Mouse (Mus musculus) midbrain, embryonic 16.5 days (tissue): Measurements from ENCODE around the gene Crnkl1. TPM values are rescaled to one million over a fixed set of nuclear protein-coding genes. Genes with fewer than 3 reads are reported as not detected.
A peak's percentile ranks its signal among the peaks of the same experiment; 100 is the strongest.

Source experiments
- ATAC-seq: fragments of 200-750 bp; cut with Nextera tagmentation; 2 replicates; pipeline ENCODE4 v1.8.0; 2017; ENCODE audit warnings: moderate TSS enrichment
- H3K27ac ChIP-seq: fragments of 300-500 bp; sonication (generic); 2 replicates; pipeline ENCODE4 v1.5.1; 2014; ENCODE audit warnings: mild to moderate bottlenecking, low read length, mixed read lengths
- H3K27me3 ChIP-seq: fragments of 300-500 bp; sonication (generic); 2 replicates; pipeline ENCODE4 v1.6.1; 2014; ENCODE audit warnings: low read depth, low read length, mixed read lengths; ENCODE audit not compliant: control insufficient read depth, insufficient read depth
- H3K36me3 ChIP-seq: fragments of 300-500 bp; sonication (generic); 2 replicates; pipeline ENCODE4 v1.6.1; 2014; ENCODE audit warnings: mild to moderate bottlenecking, low read length, moderate library complexity, mixed read lengths; ENCODE audit not compliant: control insufficient read depth, insufficient read depth
- H3K4me1 ChIP-seq: fragments of 300-500 bp; sonication (generic); 2 replicates; pipeline ENCODE4 v1.6.1; 2014; ENCODE audit warnings: mild to moderate bottlenecking, low read length, mixed read lengths; ENCODE audit not compliant: control insufficient read depth, insufficient read depth
- H3K4me2 ChIP-seq: fragments of 300-500 bp; sonication (generic); 2 replicates; pipeline ENCODE4 v1.6.1; 2014; ENCODE audit warnings: mild to moderate bottlenecking, low read length, mixed read lengths
- H3K4me3 ChIP-seq: fragments of 300-500 bp; sonication (generic); 2 replicates; pipeline ENCODE4 v1.5.1; 2014; ENCODE audit warnings: low read depth, mild to moderate bottlenecking, low read length, moderate library complexity, mixed read lengths
- H3K9ac ChIP-seq: fragments of 300-500 bp; sonication (generic); 2 replicates; pipeline ENCODE4 v1.6.1; 2014; ENCODE audit warnings: low read depth, low read length, mixed read lengths
- H3K9me3 ChIP-seq: fragments of 300-500 bp; sonication (generic); replicated peaks from 2 replicates; pipeline ENCODE4 v1.6.1; 2014; ENCODE audit warnings: mild to moderate bottlenecking, low read length, mixed read lengths; ENCODE audit not compliant: control insufficient read depth, poor library complexity, severe bottlenecking
- WGBS: fragments of 180-500 bp; shearing (Covaris S2); extraction: QIAGEN DNeasy Blood & Tissue Kit; methylation state at CpG from one replicate; pipeline ENCODE4 v1.1.7; 2014; 5-methylcytosine and 5-hydroxymethylcytosine counted together
- polyA plus RNA-seq: library from polyadenylated mRNA; unstranded; fragments of >200 nt; fragmentation: Nextera tagmentation; extraction: Ambion mirVana; gene quantifications from 2 replicates; pipeline ENCODE4 v1.2.1, GENCODE M21; 2015

The Crnkl1 gene
- polyA plus RNA-seq, 1 experiment from 2014 or later, result 19.1 TPM

GRCm38 (mm10) chr2:145961861-145962260 is 27.0 kb upstream of the Crnkl1 start:
- Histone ChIP-seq H3K4me3 (no peak overlapping the region), H3K27ac (no peak overlapping the region), H3K27me3 (no peaks in the 10 kb centered on the region), H3K9ac (no peak overlapping the region), H3K9me3 (no peaks in the 10 kb centered on the region), H3K4me1 (no peaks in the 10 kb centered on the region), H3K36me3 (no peaks in the 10 kb centered on the region), H3K4me2 (no peak overlapping the region)
- ATAC-seq, result no peak
- WGBS, result 73% methylated on average over 5 of the region's 5 CpGs

DNA sequence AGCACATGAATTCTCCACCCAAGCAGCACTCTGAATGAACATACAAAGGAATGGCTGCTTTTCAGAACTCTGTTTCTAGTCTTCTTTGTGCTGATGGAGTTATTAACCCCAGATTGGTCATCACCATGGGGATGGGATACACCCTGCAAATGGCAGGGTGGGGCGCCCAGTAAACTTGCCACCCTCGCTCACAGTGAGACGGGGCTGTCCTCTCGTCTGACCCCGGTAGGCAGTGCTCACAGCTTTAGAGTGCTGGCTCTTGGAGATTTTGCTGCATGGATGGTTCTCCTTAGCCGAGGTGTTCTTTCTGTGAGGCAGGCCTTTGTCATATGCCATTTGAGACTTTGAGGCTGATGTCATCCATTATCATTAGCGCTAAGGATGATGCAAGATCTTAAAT is 23.7 kb upstream of the Crnkl1 start:
- Histone ChIP-seq H3K27me3 (no peaks in the 10 kb centered on the region), H3K4me1 (no peaks in the 10 kb centered on the region), H3K27ac (no peak overlapping the region), H3K36me3 (no peaks in the 10 kb centered on the region), H3K4me2 (no peak overlapping the region), H3K9ac (no peak overlapping the region), H3K4me3 (no peak overlapping the region), H3K9me3 (no peaks in the 10 kb centered on the region)
- 52% methylated on average over 7 of the region's 7 CpGs for WGBS
- ATAC-seq, result no peak

- Histone ChIP-seq H3K4me2 (no peak overlapping the region), H3K9me3 (no peaks in the 10 kb centered on the region), H3K4me3 (no peak overlapping the region), H3K9ac (no peak overlapping the region), H3K4me1 (no peaks in the 10 kb centered on the region), H3K36me3 (no peaks in the 10 kb centered on the region), H3K27ac (no peak overlapping the region), H3K27me3 (no peaks in the 10 kb centered on the region)
- no peak for ATAC-seq
- WGBS, result 73% methylated on average over 6 of the region's 6 CpGs
Observed at GRCm38 (mm10) chr2:145958097-145958496, 23.3 kb upstream of the Crnkl1 start.

DNA sequence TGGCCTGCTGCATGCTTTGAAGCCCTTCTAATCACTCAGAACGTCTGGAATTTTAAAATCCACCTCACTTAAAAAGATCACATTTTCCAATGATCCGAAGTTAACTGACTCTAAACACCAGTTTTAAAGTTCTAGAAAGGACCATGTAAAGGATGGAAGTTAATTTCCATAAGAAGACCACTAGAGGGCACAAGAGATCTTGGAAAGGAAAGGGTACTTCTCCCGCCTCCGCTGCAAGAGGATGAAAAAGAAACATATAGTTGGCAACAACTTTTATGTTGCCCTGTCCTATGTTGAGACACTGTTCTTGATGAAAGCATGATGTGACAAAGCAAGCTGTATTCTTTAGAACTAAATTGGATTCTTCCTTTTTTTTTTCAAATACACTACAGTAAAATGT is 22.6 kb upstream of the Crnkl1 start:
- no peak overlapping the region for H3K27ac ChIP-seq
- H3K9me3 ChIP-seq, result no peaks in the 10 kb centered on the region
- H3K4me1 ChIP-seq, result no peaks in the 10 kb centered on the region
- no peaks in the 10 kb centered on the region for H3K27me3 ChIP-seq
- 13% methylated on average over 4 of the region's 4 CpGs for WGBS
- peak; percentile 69; the same call in 1 of the 2 replicates for ATAC-seq
- no peak overlapping the region for H3K4me3 ChIP-seq
- no peak overlapping the region for H3K4me2 ChIP-seq
- no peaks in the 10 kb centered on the region for H3K36me3 ChIP-seq
- H3K9ac ChIP-seq, result no peak overlapping the region

DNA sequence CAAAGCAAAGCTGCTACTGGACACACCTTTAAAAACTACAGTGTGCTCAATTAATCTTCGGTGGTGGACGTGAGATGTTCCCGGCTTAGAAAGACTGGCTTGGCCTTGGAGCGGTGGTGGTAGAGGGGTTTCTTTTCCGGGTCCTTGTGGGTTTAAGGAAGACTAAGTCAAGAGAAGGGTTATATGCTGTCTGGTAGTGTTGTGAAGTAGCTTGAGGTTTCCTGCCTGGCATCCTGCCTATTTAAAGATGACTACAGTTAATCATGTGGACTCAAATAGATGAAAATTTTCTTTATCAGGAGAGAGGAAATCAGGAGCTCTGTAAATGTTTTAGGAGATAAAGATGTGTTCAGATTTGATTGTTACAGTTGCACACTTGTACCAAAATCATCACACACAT is 21.5 kb upstream of the Crnkl1 start:
- WGBS, result 42% methylated on average over 5 of the region's 5 CpGs
- H3K27ac ChIP-seq, result no peak overlapping the region
- H3K9ac ChIP-seq, result no peak overlapping the region
- no peaks in the 10 kb centered on the region for H3K4me1 ChIP-seq
- no peaks in the 10 kb centered on the region for H3K36me3 ChIP-seq
- no peaks in the 10 kb centered on the region for H3K27me3 ChIP-seq
- no peak overlapping the region for H3K4me2 ChIP-seq
- H3K9me3 ChIP-seq, result no peaks in the 10 kb centered on the region
- no peak overlapping the region for H3K4me3 ChIP-seq
- no peak for ATAC-seq

DNA sequence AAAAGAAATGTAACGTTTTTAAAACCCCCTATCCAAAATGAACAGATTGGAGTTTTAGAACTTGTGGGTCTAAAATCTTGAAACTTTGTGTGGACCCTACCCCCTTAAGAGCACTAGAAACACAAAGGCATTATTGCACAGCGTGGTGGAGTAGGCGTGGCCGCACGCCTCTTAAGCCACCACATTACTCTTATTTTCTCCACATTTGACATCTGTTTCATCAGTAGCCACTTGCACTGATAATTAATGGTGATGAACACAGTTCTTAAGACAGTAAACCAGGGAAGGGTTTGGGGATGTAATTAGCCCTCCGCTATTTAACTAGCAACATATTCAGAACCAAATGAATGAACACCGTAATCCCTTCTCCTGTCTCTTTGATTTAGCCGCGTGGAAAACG is 21.0 kb upstream of the Crnkl1 start:
- Histone ChIP-seq H3K9ac (no peak overlapping the region), H3K4me2 (no peak overlapping the region), H3K4me3 (no peak overlapping the region), H3K9me3 (no peaks in the 10 kb centered on the region), H3K4me1 (no peaks in the 10 kb centered on the region), H3K27ac (no peak overlapping the region), H3K36me3 (no peaks in the 10 kb centered on the region), H3K27me3 (no peaks in the 10 kb centered on the region)
- ATAC-seq, result no peak
- WGBS, result 36% methylated on average over 10 of the region's 10 CpGs

DNA sequence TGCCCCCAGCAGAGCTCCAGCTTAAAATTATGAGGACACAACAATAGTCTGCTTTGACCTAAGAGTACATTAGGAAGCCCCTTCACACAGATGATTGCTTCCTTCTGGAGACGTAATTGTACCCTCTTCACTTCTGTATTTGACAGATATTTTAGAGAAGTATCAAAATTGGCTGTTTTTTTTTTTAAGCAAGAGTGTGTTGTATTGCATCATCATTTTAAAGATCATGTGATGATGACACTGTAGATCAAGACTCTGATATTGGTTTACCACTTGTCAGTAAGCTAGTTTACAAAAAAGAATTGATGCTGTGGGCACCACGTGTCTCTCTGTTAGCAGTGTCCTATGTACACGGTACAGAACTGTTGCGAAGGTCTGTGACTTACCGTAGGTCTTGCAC is 17.9 kb upstream of the Crnkl1 start:
- Histone ChIP-seq H3K36me3 (no peaks in the 10 kb centered on the region), H3K4me2 (no peak overlapping the region), H3K4me3 (no peak overlapping the region), H3K27ac (no peak overlapping the region), H3K27me3 (no peaks in the 10 kb centered on the region), H3K9ac (no peak overlapping the region), H3K4me1 (0 out of 2 replicates have a peak, but pooled peaks cover 3% of the 10 kb centered on the region), H3K9me3 (no peaks in the 10 kb centered on the region)
- 92% methylated on average over 5 of the region's 5 CpGs for WGBS
- no peak for ATAC-seq

DNA sequence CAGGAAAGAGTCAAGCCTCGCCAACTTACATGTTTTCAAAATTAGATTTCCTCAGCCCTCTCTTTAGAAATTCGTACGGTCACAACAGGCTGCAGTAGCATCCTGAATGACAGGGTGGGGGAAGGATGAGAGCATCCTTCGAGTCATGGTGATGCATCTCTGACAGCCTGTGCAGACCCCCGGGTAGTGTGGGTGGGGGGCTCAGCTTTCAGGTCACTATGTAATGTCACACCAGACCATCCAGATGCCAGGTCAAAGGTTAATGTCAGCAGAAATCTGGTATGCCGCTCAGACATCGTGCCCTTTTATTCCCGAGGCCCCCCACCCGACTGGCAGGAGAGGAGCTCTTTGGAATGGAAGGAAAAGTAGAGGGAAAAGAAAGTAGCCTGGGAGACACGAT is 15.4 kb upstream of the Crnkl1 start:
- 25% methylated on average over 10 of the region's 10 CpGs for WGBS

GRCm38 (mm10) chr2:145949475-145950068 is 14.8 kb upstream of the Crnkl1 start:
- no peaks in the 10 kb centered on the region for H3K27me3 ChIP-seq
- no peaks in the 10 kb centered on the region for H3K36me3 ChIP-seq
- no peak overlapping the region; the same call in 1 of the 2 replicates for H3K9ac ChIP-seq
- no peak overlapping the region for H3K4me3 ChIP-seq
- no peak overlapping the region for H3K27ac ChIP-seq
- H3K9me3 ChIP-seq, result no peaks in the 10 kb centered on the region
- 0 out of 2 replicates have a peak, but pooled peaks cover 3% of the 10 kb centered on the region for H3K4me1 ChIP-seq
- no peak overlapping the region for H3K4me2 ChIP-seq
- peak; percentile 68; the same call in 1 of the 2 replicates for ATAC-seq
- WGBS, result 11% methylated on average over 11 of the region's 11 CpGs

More for the DNA sequence above, 15.4 kb upstream of the Crnkl1 start:
- ATAC-seq, result no peak
- Histone ChIP-seq H3K4me3 (no peak overlapping the region), H3K9me3 (no peaks in the 10 kb centered on the region), H3K4me1 (0 out of 2 replicates have a peak, but pooled peaks cover 3% of the 10 kb centered on the region), H3K27me3 (no peaks in the 10 kb centered on the region), H3K27ac (no peak overlapping the region), H3K4me2 (no peak overlapping the region), H3K9ac (no peak overlapping the region), H3K36me3 (no peaks in the 10 kb centered on the region)
